Mouse (Mus musculus): Measurements from ENCODE around the gene Pxmp4.

DNA sequence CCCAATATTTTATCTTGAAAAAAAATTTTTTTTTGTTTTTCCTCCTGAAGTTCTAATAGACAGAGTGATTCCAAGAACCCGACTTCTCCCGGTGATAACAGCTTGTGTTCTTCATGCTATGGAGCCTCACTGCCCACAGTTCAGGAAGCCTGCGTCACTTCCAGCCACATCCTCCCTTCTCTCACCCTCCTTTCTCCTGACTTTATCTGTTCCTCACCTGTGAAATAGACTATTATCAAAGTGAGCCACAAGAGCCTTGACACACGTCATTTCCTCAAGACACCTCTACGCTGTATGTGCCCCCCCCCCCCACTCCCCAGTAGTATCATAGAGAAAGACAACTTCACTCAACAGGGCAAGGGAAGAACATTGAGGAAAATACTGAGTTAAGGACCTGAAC is 12.2 kb upstream of the Pxmp4 start:
- TF ChIP-seq CTCF (IDR thresholded peaks at IDR 0.05; ENCODE audit: borderline replicate concordance, insufficient read depth, low read length) (no peak), POLR2A (IDR thresholded peaks at IDR 0.05; ENCODE audit: low read depth, low read length) (no peak)

All from embryonic fibroblast, embryonic 13.5 days (primary cell).